Comparison of ENCODE assay signal across 8 mouse cellular contexts in the genomic region with DNA sequence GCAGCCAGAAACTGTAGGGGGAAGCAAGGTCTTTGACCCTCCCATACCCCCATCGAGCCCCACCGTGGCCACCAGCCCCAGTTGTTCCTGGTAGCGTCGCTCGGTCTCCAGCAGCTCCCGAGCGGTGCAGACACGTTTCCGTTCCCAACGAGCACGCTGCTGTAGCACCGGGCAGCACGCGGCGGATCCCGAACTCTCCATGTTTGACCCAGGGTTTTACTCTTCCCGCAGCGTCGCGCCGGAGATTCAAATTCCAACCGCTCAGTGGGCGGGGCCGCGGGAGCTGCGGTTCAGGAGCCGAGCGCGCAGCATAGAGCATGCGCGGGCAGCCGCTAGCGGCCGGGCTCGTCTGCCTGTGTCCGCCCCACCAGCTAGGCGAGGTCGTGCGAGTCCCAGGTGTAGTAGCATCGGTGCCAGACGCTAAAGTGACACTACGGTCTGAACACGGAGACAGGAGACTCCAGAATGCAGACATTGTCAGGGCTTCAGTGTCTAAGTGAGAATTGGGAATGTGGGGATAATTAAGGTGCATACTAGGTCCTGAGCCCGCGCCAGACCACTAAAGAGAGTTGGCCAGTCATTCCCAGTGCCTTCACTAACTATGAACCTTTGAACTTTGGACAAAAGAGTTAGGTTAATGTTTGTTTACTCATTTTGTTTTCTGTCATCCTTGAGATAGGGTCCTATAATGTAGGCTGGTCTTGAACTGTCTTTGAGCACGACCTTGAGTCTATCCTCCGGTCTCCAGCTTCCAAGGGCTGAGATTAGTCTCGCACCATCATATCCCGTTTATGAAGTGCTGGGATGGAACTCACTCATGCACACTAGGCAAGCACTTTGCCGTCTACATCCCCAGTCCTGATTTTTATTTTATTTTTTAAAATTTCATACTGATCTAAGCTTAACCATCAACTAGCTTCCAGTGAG. TPM values are rescaled to one million over a fixed set of nuclear protein-coding genes. Genes with fewer than 3 reads are reported as not detected.
A peak's percentile ranks its signal among the peaks of the same experiment; 100 is the strongest.
DNase-seq lines count a peak whose midpoint lies in the region; ATAC-seq and TF ChIP-seq lines count a peak whose summit lies in the region.

A gene (minus strand): TSS at position 289 of the 927 bp plus-strand sequence.

- no peak for TF ChIP-seq POLR2A in spleen, adult 2 months (IDR thresholded peaks at IDR 0.05; ENCODE audit: low read depth, low read length)

- ATAC-seq in intestine, embryonic 15.5 days, result peak; percentile 91
- ATAC-seq in limb, embryonic 12.5 days (ENCODE audit: insufficient number of reproducible peaks, insufficient read depth, low FRiP score, low TSS enrichment, low read depth), result peak; percentile 78
- ATAC-seq in midbrain, embryonic 13.5 days, result peak; percentile 90

- peak; percentile 67 for DNase-seq in layer of hippocampus, adult 11-12 months (ENCODE audit: low spot score)
- DNase-seq in layer of hippocampus, adult 9-10 months (ENCODE audit: low spot score), result no peak
- peak; percentile 92 for DNase-seq in embryo, embryonic 10 days (ENCODE audit: low spot score)
- DNase-seq in gastrocnemius, postnatal 36 days, result peak; percentile 65 to 68
- peak in 1 of 2 experiments; percentile 47 for DNase-seq in spleen, adult 2 months (ENCODE audit: low read depth in 1 of 2, low spot score in 2 of 2)

- no peak for TF ChIP-seq CTCF in spleen, adult 2 months (IDR thresholded peaks at IDR 0.05; ENCODE audit: extremely low read depth, insufficient read depth, insufficient read length, insufficient replicate concordance)

- H3K27ac ChIP-seq in intestine, embryonic 15.5 days, result peak within 1 kb of the TSS; percentile 49; the same call in 1 of the 2 replicates
- H3K27ac ChIP-seq in limb, embryonic 12.5 days, result peak within 1 kb of the TSS; percentile 56; the same call in 1 of the 2 replicates
- no peak within 1 kb of the TSS for H3K27ac ChIP-seq in midbrain, embryonic 13.5 days
- H3K27ac ChIP-seq in spleen, adult 2 months (ENCODE audit: insufficient read depth, low read length), result peak within 1 kb of the TSS; percentile 8; the same call in 1 of the 2 replicates

- H3K27me3 ChIP-seq in intestine, embryonic 15.5 days (replicated peaks), result no peaks in the 10 kb centered on the region
- H3K27me3 ChIP-seq in limb, embryonic 12.5 days, result no peaks in the 10 kb centered on the region
- 0 out of 2 replicates have a peak, but pooled peaks cover 5% of the 10 kb centered on the region for H3K27me3 ChIP-seq in midbrain, embryonic 13.5 days
- no peaks in the 10 kb centered on the region for H3K27me3 ChIP-seq in spleen, adult 2 months (ENCODE audit: control insufficient read depth, insufficient read depth, low read length)

- H3K4me3 ChIP-seq in intestine, embryonic 15.5 days (replicated peaks), result peak within 1 kb of the TSS; percentile 59
- H3K4me3 ChIP-seq in limb, embryonic 12.5 days (replicated peaks), result peak within 1 kb of the TSS; percentile 63
- peak within 1 kb of the TSS; percentile 53 for H3K4me3 ChIP-seq in midbrain, embryonic 13.5 days (replicated peaks)
- H3K4me3 ChIP-seq in spleen, adult 2 months (ENCODE audit: extremely low read depth, insufficient read depth, insufficient read length), result peak within 1 kb of the TSS; percentile 62

- peak within 1 kb of the TSS; percentile 74 for H3K4me2 ChIP-seq in intestine, embryonic 15.5 days (replicated peaks)
- peak within 1 kb of the TSS; percentile 73 for H3K4me2 ChIP-seq in limb, embryonic 12.5 days
- H3K4me2 ChIP-seq in midbrain, embryonic 13.5 days (replicated peaks), result peak within 1 kb of the TSS; percentile 78

- H3K9ac ChIP-seq in intestine, embryonic 15.5 days, result peak within 1 kb of the TSS; percentile 61
- H3K9ac ChIP-seq in limb, embryonic 12.5 days (replicated peaks), result peak within 1 kb of the TSS; percentile 63
- H3K9ac ChIP-seq in midbrain, embryonic 13.5 days (replicated peaks), result peak within 1 kb of the TSS; percentile 61

- peaks cover 43% of the 10 kb centered on the region for H3K4me1 ChIP-seq in intestine, embryonic 15.5 days (replicated peaks)
- peaks cover 26% of the 10 kb centered on the region for H3K4me1 ChIP-seq in limb, embryonic 12.5 days (replicated peaks)
- peaks cover 41% of the 10 kb centered on the region for H3K4me1 ChIP-seq in midbrain, embryonic 13.5 days (replicated peaks)
- H3K4me1 ChIP-seq in spleen, adult 2 months (ENCODE audit: control insufficient read depth, insufficient read depth, insufficient read length), result peaks cover 14% of the 10 kb centered on the region

- H3K9me3 ChIP-seq in intestine, embryonic 15.5 days, result no peaks in the 10 kb centered on the region
- H3K9me3 ChIP-seq in limb, embryonic 12.5 days, result no peaks in the 10 kb centered on the region
- no peaks in the 10 kb centered on the region for H3K9me3 ChIP-seq in midbrain, embryonic 13.5 days

- intact Hi-C loops in gastrocnemius, postnatal 36 days (cut with DNase I), result no loop called here

- WGBS in intestine, embryonic 15.5 days, result 6% methylated on average over 50 of the region's 50 CpGs
- 8% methylated on average over 50 of the region's 50 CpGs for WGBS in limb, embryonic 12.5 days
- WGBS in midbrain, embryonic 13.5 days, result 7% methylated on average over 50 of the region's 50 CpGs
- WGBS in spleen, adult 2 months, result 7% methylated on average over 50 of the region's 50 CpGs

- peaks cover 8% of the 10 kb centered on the region; the same call in 1 of the 2 replicates for H3K36me3 ChIP-seq in intestine, embryonic 15.5 days
- H3K36me3 ChIP-seq in limb, embryonic 12.5 days, result peaks cover 31% of the 10 kb centered on the region
- 0 out of 2 replicates have a peak, but pooled peaks cover 9% of the 10 kb centered on the region for H3K36me3 ChIP-seq in midbrain, embryonic 13.5 days
- H3K36me3 ChIP-seq in spleen, adult 2 months (ENCODE audit: control insufficient read depth, insufficient read depth, low read length), result 0 out of 2 replicates have a peak, but pooled peaks cover 2% of the 10 kb centered on the region

RNA-seq across cellular contexts. Expression of the gene that starts here (rescaled TPM):
- under 1 TPM in 1 of 2 experiments, not detected in 1; 0.32 TPM for total RNA-seq in gastrocnemius, postnatal 36 days (2021)
- 45.2 and 48.6 TPM in 2 replicates for polyA plus RNA-seq in intestine, embryonic 15.5 days (2015; fragmentation: Nextera tagmentation; extraction: Ambion mirVana)
- polyA plus RNA-seq in limb, embryonic 12.5 days (2016; fragmentation: Nextera tagmentation; extraction: Ambion mirVana), result 44.8 and 46.4 TPM in 2 replicates
- polyA plus RNA-seq in midbrain, embryonic 13.5 days (2015; fragmentation: Nextera tagmentation; extraction: Ambion mirVana), result 15.4 and 16.1 TPM in 2 replicates
- 12.7 and 16.8 TPM in 2 replicates for polyA plus RNA-seq in spleen, adult 2 months (2012; rRNA removed)

Comparison
In these comparisons a context has a peak if more than half of its experiments do, and no peak if none do; other contexts are left out.
1. Peak in DNase-seq in gastrocnemius, postnatal 36 days; RNA of the gene not detected or under 1 TPM.